Mouse (Mus musculus) intestine, embryonic 14.5 days (tissue): ENCODE measurements around the gene Slc23a2. TPM values are rescaled to one million over a fixed set of nuclear protein-coding genes. Genes with fewer than 3 reads are reported as not detected.

ENCODE experiments used
- ATAC-seq: fragments of 200-750 bp; cut with Nextera tagmentation; replicated peaks from 2 replicates; pipeline ENCODE4 v1.8.0; 2017; ENCODE audit warnings: low read depth, moderate number of reproducible peaks, moderate TSS enrichment, moderate library complexity; ENCODE audit not compliant: low FRiP score, low TSS enrichment
- DNase-seq: peaks from one replicate; pipeline ENCODE4 v3.0.0-alpha.2; 2018; ENCODE audit warnings: low spot score
- H3K27ac ChIP-seq: fragments of 300-500 bp; sonication (generic); 2 replicates; pipeline ENCODE4 v1.5.1; 2014; ENCODE audit warnings: low read depth, mild to moderate bottlenecking, control low read depth
- H3K27me3 ChIP-seq: fragments of 300-500 bp; sonication (generic); replicated peaks from 2 replicates; pipeline ENCODE4 v1.6.1; 2014; ENCODE audit warnings: low read length, control low read depth; ENCODE audit not compliant: control insufficient read depth, insufficient read depth
- H3K36me3 ChIP-seq: fragments of 300-500 bp; sonication (generic); 2 replicates; pipeline ENCODE4 v1.6.1; 2014; ENCODE audit warnings: low read length, control low read depth; ENCODE audit not compliant: control insufficient read depth, insufficient read depth
- H3K4me1 ChIP-seq: fragments of 300-500 bp; sonication (generic); replicated peaks from 2 replicates; pipeline ENCODE4 v1.6.1; 2014; ENCODE audit warnings: low read length, control low read depth, mixed read lengths; ENCODE audit not compliant: control insufficient read depth, insufficient read depth
- H3K4me2 ChIP-seq: fragments of 300-500 bp; sonication (generic); 2 replicates; pipeline ENCODE4 v1.6.1; 2014; ENCODE audit warnings: low read length
- H3K4me3 ChIP-seq: fragments of 300-500 bp; sonication (generic); 2 replicates; pipeline ENCODE4 v1.5.1; 2014; ENCODE audit warnings: low read depth, low read length, control low read depth, mixed read lengths
- H3K9ac ChIP-seq: fragments of 300-500 bp; sonication (generic); 2 replicates; pipeline ENCODE4 v1.6.1; 2014; ENCODE audit warnings: mild to moderate bottlenecking, low read length
- H3K9me3 ChIP-seq: fragments of 300-500 bp; sonication (generic); 2 replicates; pipeline ENCODE4 v1.6.1; 2016; ENCODE audit warnings: low read length, control low read depth; ENCODE audit not compliant: control insufficient read depth
- WGBS: fragments of 180-500 bp; shearing (Covaris S2); extraction: QIAGEN DNeasy Blood & Tissue Kit; methylation state at CpG from one replicate; pipeline ENCODE4 v1.1.7; 2014; 5-methylcytosine and 5-hydroxymethylcytosine counted together
- polyA plus RNA-seq: library from polyadenylated mRNA; unstranded; fragments of >200 nt; fragmentation: Nextera tagmentation; extraction: Ambion mirVana; gene quantifications from 2 replicates; pipeline ENCODE4 v1.2.1, GENCODE M21; 2014

Gene Slc23a2
- polyA plus RNA-seq, 1 experiment from 2014 or later = 17.4 TPM

- 0 out of 2 replicates have a peak overlapping the region, but pooled peaks have one; percentile 10 for H3K9ac ChIP-seq
- no peaks in the 10 kb centered on the region for H3K9me3 ChIP-seq
- H3K36me3 ChIP-seq = no peaks in the 10 kb centered on the region
- ATAC-seq (no peak), DNase-seq (no peak)
- peaks cover 16% of the 10 kb centered on the region for H3K27me3 ChIP-seq
- no peak overlapping the region for H3K4me2 ChIP-seq
- no peak overlapping the region for H3K4me3 ChIP-seq
- WGBS = 77% methylated on average over 11 of the region's 11 CpGs
- peak overlapping the region; percentile 80; the same call in 1 of the 2 replicates for H3K27ac ChIP-seq
- H3K4me1 ChIP-seq = peaks cover 11% of the 10 kb centered on the region; the same call in 1 of the 2 replicates
Measured at GRCm38 (mm10) chr2:132031364-132032095, 113.4 kb downstream of the Slc23a2 start.

DNA sequence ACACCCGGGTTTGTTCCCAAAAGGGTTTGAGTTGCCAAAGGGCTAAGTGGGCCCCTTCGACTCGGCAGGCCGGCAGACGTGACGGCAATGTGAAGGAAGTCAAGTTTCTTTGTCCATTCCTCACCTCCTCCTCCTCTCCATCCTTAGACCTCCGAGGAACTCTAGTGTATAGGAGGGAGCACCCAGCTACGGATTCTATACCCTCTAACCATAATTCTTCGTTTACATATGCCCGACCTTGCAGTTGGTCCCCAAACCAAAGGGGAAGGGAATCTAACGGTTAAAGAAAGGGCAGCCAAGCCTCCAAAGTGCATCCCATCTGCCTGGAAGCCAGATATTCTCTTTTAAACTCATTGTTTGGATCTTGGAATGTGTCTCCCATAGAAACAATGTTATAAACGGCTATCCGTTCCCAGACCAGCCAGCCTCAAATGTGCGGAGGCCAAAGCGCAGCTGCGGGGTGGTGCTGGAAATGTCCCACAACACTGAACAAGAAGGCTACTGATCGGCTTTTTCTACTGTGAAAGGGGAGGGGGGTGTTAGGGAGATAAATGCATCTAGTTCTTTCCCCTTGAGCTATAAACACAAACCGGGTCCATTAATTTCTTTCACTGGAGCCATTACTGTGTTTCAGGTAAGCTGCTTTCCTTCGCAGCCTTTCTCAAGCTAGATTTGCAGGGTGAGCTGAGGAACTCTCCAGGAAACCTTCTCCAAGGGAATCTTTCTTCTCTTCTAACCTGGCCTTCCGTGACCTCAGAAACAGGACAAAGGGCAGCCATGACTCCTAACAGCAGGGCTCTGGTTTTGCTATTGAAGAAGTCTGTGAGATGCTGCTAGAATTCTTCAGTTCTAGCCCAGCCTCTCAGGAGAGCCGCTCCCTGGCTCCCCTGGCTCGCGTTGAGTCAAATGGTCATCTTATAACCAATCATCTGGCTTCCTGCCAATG is 114.2 kb downstream of the Slc23a2 start:
- ATAC-seq (peak; percentile 9; the same call in 1 of the 2 replicates), DNase-seq (peak; percentile 70)
- H3K27ac ChIP-seq = peak overlapping the region; percentile 80
- no peaks in the 10 kb centered on the region for H3K36me3 ChIP-seq
- H3K4me3 ChIP-seq = peak overlapping the region; percentile 52
- peak overlapping the region; percentile 50 for H3K9ac ChIP-seq
- peaks cover 11% of the 10 kb centered on the region; the same call in 1 of the 2 replicates for H3K4me1 ChIP-seq
- H3K9me3 ChIP-seq = no peaks in the 10 kb centered on the region
- peak overlapping the region; percentile 95 for H3K4me2 ChIP-seq
- WGBS = 16% methylated on average over 23 of the region's 23 CpGs
- H3K27me3 ChIP-seq = peaks cover 16% of the 10 kb centered on the region

GRCm38 (mm10) chr2:132029646-132030417 is 115.1 kb downstream of the Slc23a2 start, which contains the start of gene Rassf2:
Rassf2 (minus strand) TSS chr2:132030258.
- Histone ChIP-seq H3K4me3 (peak within 1 kb of the TSS; percentile 52), H3K27ac (peak within 1 kb of the TSS; percentile 80), H3K9ac (peak within 1 kb of the TSS; percentile 50), H3K9me3 (no peaks in the 10 kb centered on the region), H3K36me3 (no peaks in the 10 kb centered on the region), H3K27me3 (peaks cover 16% of the 10 kb centered on the region), H3K4me1 (peaks cover 11% of the 10 kb centered on the region; the same call in 1 of the 2 replicates), H3K4me2 (peak within 1 kb of the TSS; percentile 95)
- DNase-seq (peak; percentile 91), ATAC-seq (peak; percentile 95)
- under 1% methylated on average over 39 of the region's 48 CpGs for WGBS

DNA sequence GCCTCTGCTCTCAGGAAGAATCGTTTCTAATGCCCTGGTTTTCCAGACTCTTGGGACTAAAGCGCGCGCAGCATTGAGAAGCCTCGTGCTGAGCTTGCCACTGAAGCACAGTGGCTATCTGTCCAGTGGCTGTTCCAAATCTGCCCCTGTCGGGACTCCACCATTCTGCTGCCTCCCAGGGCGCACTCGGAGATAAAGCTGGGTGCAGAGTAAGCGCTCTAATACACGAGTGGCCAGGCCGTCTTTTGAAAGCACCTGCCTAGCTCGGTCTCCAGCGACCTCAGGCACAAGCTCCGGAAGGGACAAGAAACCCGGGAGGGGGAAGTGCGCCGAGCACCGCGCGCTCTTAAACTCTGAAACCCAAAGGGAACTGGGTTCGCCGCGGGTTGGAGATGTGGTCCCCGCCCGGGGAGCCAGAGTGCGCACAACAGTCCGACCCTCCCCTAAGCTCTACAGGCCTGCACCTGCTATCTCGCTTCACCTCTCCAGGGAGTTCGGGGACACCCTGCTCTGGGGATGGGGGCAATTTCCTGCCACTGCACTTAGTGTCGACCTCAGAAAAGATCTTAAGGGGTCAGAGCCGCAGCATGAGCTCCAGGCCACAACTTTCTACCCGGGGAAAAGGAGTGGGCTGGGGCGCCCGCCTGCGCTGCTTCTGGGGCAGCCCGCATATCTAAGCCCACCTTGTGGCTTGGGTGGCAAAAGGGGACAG is 115.9 kb downstream of the Slc23a2 start:
- Histone ChIP-seq H3K4me2 (peak overlapping the region; percentile 95), H3K27ac (0 out of 2 replicates have a peak overlapping the region, but pooled peaks have one; percentile 11), H3K9ac (peak overlapping the region; percentile 45), H3K9me3 (no peaks in the 10 kb centered on the region), H3K4me1 (peaks cover 11% of the 10 kb centered on the region; the same call in 1 of the 2 replicates), H3K4me3 (peak overlapping the region; percentile 52), H3K36me3 (no peaks in the 10 kb centered on the region), H3K27me3 (peaks cover 16% of the 10 kb centered on the region)
- peak; percentile 42 for ATAC-seq
- DNase-seq = peak; percentile 76
- 1% methylated on average over 36 of the region's 36 CpGs for WGBS

DNA sequence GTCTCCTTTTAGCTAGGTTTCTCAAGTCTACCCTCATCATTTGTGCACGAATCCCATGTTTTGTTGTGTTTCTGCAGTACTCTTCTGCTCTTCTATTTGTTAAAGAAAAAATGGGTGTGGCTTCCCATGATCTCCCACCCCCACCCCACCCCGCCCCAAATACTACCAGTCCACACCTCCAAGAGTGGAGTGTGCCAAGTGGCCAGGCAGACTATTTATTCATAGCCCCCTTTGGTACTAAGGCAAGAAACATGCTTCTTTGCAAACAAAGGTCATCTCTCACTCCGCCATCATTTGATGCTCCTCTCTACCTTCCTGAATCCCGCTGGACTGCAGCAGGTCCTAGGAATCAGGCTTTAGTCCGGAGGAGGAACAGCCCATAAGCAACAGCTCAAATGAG is 116.8 kb downstream of the Slc23a2 start:
- WGBS = 50% methylated on average over 5 of the region's 5 CpGs
- DNase-seq (no peak), ATAC-seq (no peak)
- Histone ChIP-seq H3K36me3 (no peaks in the 10 kb centered on the region), H3K9ac (no peak overlapping the region), H3K27me3 (peaks cover 16% of the 10 kb centered on the region), H3K4me1 (peaks cover 11% of the 10 kb centered on the region; the same call in 1 of the 2 replicates), H3K4me2 (peak overlapping the region; percentile 95), H3K4me3 (no peak overlapping the region), H3K27ac (no peak overlapping the region), H3K9me3 (no peaks in the 10 kb centered on the region)

GRCm38 (mm10) chr2:132027366-132027765 is 117.5 kb downstream of the Slc23a2 start:
- Histone ChIP-seq H3K27me3 (peaks cover 16% of the 10 kb centered on the region), H3K4me1 (peaks cover 11% of the 10 kb centered on the region; the same call in 1 of the 2 replicates), H3K4me2 (no peak overlapping the region; the same call in 1 of the 2 replicates), H3K27ac (no peak overlapping the region), H3K9ac (no peak overlapping the region), H3K4me3 (no peak overlapping the region), H3K36me3 (no peaks in the 10 kb centered on the region), H3K9me3 (no peaks in the 10 kb centered on the region)
- DNase-seq = no peak
- ATAC-seq = no peak
- 71% methylated on average over 5 of the region's 5 CpGs for WGBS

DNA sequence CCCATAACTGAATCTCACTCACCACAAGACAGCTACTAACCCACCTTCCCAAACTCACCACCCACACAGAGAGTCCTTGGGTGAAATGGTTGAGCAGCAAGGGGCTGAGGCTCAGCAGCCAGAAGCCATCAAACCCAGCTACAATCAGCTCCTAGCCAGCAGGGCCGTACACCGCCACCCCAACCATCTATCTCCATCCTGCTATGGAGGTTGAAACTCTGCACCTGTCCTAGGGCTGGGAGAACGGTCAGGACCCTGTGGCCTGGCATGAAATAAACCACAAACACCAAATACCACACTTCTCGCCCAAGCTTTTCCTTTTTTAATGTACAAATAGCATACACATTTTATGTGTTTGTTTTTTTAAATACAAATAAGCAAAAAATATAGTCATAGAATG is 120.9 kb downstream of the Slc23a2 start:
- ATAC-seq = no peak
- Histone ChIP-seq H3K9ac (no peak overlapping the region), H3K4me2 (no peak overlapping the region), H3K4me3 (no peak overlapping the region), H3K27ac (no peak overlapping the region), H3K36me3 (no peaks in the 10 kb centered on the region), H3K9me3 (no peaks in the 10 kb centered on the region), H3K4me1 (peaks cover 5% of the 10 kb centered on the region; the same call in 1 of the 2 replicates), H3K27me3 (peaks cover 10% of the 10 kb centered on the region)
- no peak for DNase-seq
- WGBS = 82% methylated on average over 4 of the region's 4 CpGs
